Mouse (Mus musculus): Measurements from ENCODE around the gene Mctp2. TPM values are rescaled to one million over a fixed set of nuclear protein-coding genes. Genes with fewer than 3 reads are reported as not detected.

Mctp2 gene
- polyA plus RNA-seq, 1 experiment from 2014 or later = 0.76 TPM

GRCm38 (mm10) chr7:72223558-72223957, 82.8 kb downstream of the Mctp2 start:
- WGBS = 14% methylated on average over 5 of the region's 5 CpGs
- Histone ChIP-seq H3K4me2 (no peak overlapping the region), H3K9ac (replicated peaks) (no peak overlapping the region), H3K36me3 (no peaks in the 10 kb centered on the region), H3K27ac (no peak overlapping the region), H3K4me3 (replicated peaks) (no peak overlapping the region), H3K4me1 (replicated peaks) (peaks cover 19% of the 10 kb centered on the region; the same call in 1 of the 2 replicates), H3K9me3 (no peaks in the 10 kb centered on the region), H3K27me3 (peaks cover 4% of the 10 kb centered on the region; the same call in 1 of the 2 replicates)
- ATAC-seq (ENCODE audit: insufficient number of reproducible peaks, insufficient read depth, low FRiP score, low TSS enrichment, low read depth) = no peak

- Histone ChIP-seq H3K4me2 (no peak overlapping the region), H3K4me3 (replicated peaks) (no peak overlapping the region), H3K4me1 (replicated peaks) (peaks cover 26% of the 10 kb centered on the region), H3K9ac (replicated peaks) (no peak overlapping the region), H3K9me3 (no peaks in the 10 kb centered on the region), H3K36me3 (no peaks in the 10 kb centered on the region), H3K27ac (no peak overlapping the region), H3K27me3 (peaks cover 4% of the 10 kb centered on the region; the same call in 1 of the 2 replicates)
- no peak for ATAC-seq (ENCODE audit: insufficient number of reproducible peaks, insufficient read depth, low FRiP score, low TSS enrichment, low read depth)
- WGBS = 74% methylated on average over 8 of the region's 8 CpGs
Measured at GRCm38 (mm10) chr7:72222532-72222931, 83.9 kb downstream of the Mctp2 start.

GRCm38 (mm10) chr7:72218048-72218447, 88.4 kb downstream of the Mctp2 start:
- no peaks in the 10 kb centered on the region for H3K27me3 ChIP-seq
- H3K4me2 ChIP-seq = no peak overlapping the region
- H3K4me1 ChIP-seq (replicated peaks) = peaks cover 35% of the 10 kb centered on the region
- H3K4me3 ChIP-seq (replicated peaks) = no peak overlapping the region
- H3K9ac ChIP-seq (replicated peaks) = no peak overlapping the region
- no peaks in the 10 kb centered on the region for H3K36me3 ChIP-seq
- WGBS = 19% methylated on average over 7 of the region's 7 CpGs
- no peak overlapping the region for H3K27ac ChIP-seq
- ATAC-seq (ENCODE audit: insufficient number of reproducible peaks, insufficient read depth, low FRiP score, low TSS enrichment, low read depth) = no peak
- no peaks in the 10 kb centered on the region for H3K9me3 ChIP-seq

- Histone ChIP-seq H3K4me2 (no peak overlapping the region), H3K36me3 (no peaks in the 10 kb centered on the region), H3K4me1 (replicated peaks) (peaks cover 29% of the 10 kb centered on the region; the same call in 1 of the 2 replicates), H3K9me3 (no peaks in the 10 kb centered on the region), H3K9ac (replicated peaks) (no peak overlapping the region), H3K4me3 (replicated peaks) (no peak overlapping the region), H3K27me3 (no peaks in the 10 kb centered on the region), H3K27ac (no peak overlapping the region)
- 42% methylated on average over 5 of the region's 5 CpGs for WGBS
- no peak for ATAC-seq (ENCODE audit: insufficient number of reproducible peaks, insufficient read depth, low FRiP score, low TSS enrichment, low read depth)
Measured at GRCm38 (mm10) chr7:72215563-72216215, 90.7 kb downstream of the Mctp2 start.

- no peak overlapping the region for H3K27ac ChIP-seq
- no peaks in the 10 kb centered on the region for H3K9me3 ChIP-seq
- no peak overlapping the region for H3K4me2 ChIP-seq
- H3K27me3 ChIP-seq = no peaks in the 10 kb centered on the region; the same call in 1 of the 2 replicates
- 82% methylated on average over 5 of the region's 5 CpGs for WGBS
- H3K9ac ChIP-seq (replicated peaks) = no peak overlapping the region
- ATAC-seq (ENCODE audit: insufficient number of reproducible peaks, insufficient read depth, low FRiP score, low TSS enrichment, low read depth) = no peak
- peaks cover 16% of the 10 kb centered on the region for H3K4me1 ChIP-seq (replicated peaks)
- H3K4me3 ChIP-seq (replicated peaks) = no peak overlapping the region
- no peaks in the 10 kb centered on the region for H3K36me3 ChIP-seq
Measured at GRCm38 (mm10) chr7:72210201-72210600, 96.2 kb downstream of the Mctp2 start.

GRCm38 (mm10) chr7:72209296-72209695, 97.1 kb downstream of the Mctp2 start:
- H3K27ac ChIP-seq = no peak overlapping the region

GRCm38 (mm10) chr7:72206841-72207240, 99.6 kb downstream of the Mctp2 start:
- H3K9me3 ChIP-seq = no peaks in the 10 kb centered on the region
- no peak overlapping the region for H3K27ac ChIP-seq
- 6% methylated on average over 6 of the region's 6 CpGs for WGBS
- H3K4me3 ChIP-seq (replicated peaks) = no peak overlapping the region
- ATAC-seq (ENCODE audit: insufficient number of reproducible peaks, insufficient read depth, low FRiP score, low TSS enrichment, low read depth) = no peak
- H3K9ac ChIP-seq (replicated peaks) = no peak overlapping the region
- H3K4me2 ChIP-seq = peak overlapping the region; percentile 23; the same call in 1 of the 2 replicates
- H3K36me3 ChIP-seq = no peaks in the 10 kb centered on the region
- H3K27me3 ChIP-seq = no peaks in the 10 kb centered on the region; the same call in 1 of the 2 replicates
- H3K4me1 ChIP-seq (replicated peaks) = peaks cover 23% of the 10 kb centered on the region

More at GRCm38 (mm10) chr7:72209296-72209695, 97.1 kb downstream of the Mctp2 start:
- Histone ChIP-seq H3K9me3 (no peaks in the 10 kb centered on the region), H3K27me3 (no peaks in the 10 kb centered on the region; the same call in 1 of the 2 replicates), H3K4me2 (no peak overlapping the region), H3K4me1 (replicated peaks) (peaks cover 16% of the 10 kb centered on the region), H3K9ac (replicated peaks) (no peak overlapping the region), H3K4me3 (replicated peaks) (no peak overlapping the region), H3K36me3 (no peaks in the 10 kb centered on the region)
- 90% methylated on average over 5 of the region's 5 CpGs for WGBS
- ATAC-seq (ENCODE audit: insufficient number of reproducible peaks, insufficient read depth, low FRiP score, low TSS enrichment, low read depth) = no peak

GRCm38 (mm10) chr7:72195709-72196108, 110.7 kb downstream of the Mctp2 start:
- ATAC-seq (ENCODE audit: insufficient number of reproducible peaks, insufficient read depth, low FRiP score, low TSS enrichment, low read depth) = no peak
- Histone ChIP-seq H3K4me1 (replicated peaks) (no peaks in the 10 kb centered on the region; the same call in 1 of the 2 replicates), H3K4me2 (no peak overlapping the region), H3K9ac (replicated peaks) (no peak overlapping the region), H3K4me3 (replicated peaks) (no peak overlapping the region), H3K9me3 (no peaks in the 10 kb centered on the region), H3K27ac (no peak overlapping the region), H3K36me3 (no peaks in the 10 kb centered on the region), H3K27me3 (no peaks in the 10 kb centered on the region)
- WGBS = 41% methylated on average over 1 of the region's 1 CpGs

GRCm38 (mm10) chr7:72193304-72193703, 113.1 kb downstream of the Mctp2 start:
- Histone ChIP-seq H3K4me1 (replicated peaks) (no peaks in the 10 kb centered on the region; the same call in 1 of the 2 replicates), H3K4me2 (no peak overlapping the region), H3K27ac (no peak overlapping the region), H3K9ac (replicated peaks) (no peak overlapping the region), H3K36me3 (no peaks in the 10 kb centered on the region), H3K27me3 (0 out of 2 replicates have a peak, but pooled peaks cover 5% of the 10 kb centered on the region), H3K9me3 (no peaks in the 10 kb centered on the region), H3K4me3 (replicated peaks) (no peak overlapping the region)
- ATAC-seq (ENCODE audit: insufficient number of reproducible peaks, insufficient read depth, low FRiP score, low TSS enrichment, low read depth) = no peak
- 84% methylated on average over 1 of the region's 1 CpGs for WGBS

GRCm38 (mm10) chr7:72181651-72182050, 124.8 kb downstream of the Mctp2 start:
- Histone ChIP-seq H3K36me3 (no peaks in the 10 kb centered on the region), H3K4me3 (replicated peaks) (no peak overlapping the region), H3K4me1 (replicated peaks) (no peaks in the 10 kb centered on the region), H3K27ac (no peak overlapping the region), H3K9me3 (no peaks in the 10 kb centered on the region), H3K27me3 (no peaks in the 10 kb centered on the region), H3K4me2 (no peak overlapping the region), H3K9ac (replicated peaks) (no peak overlapping the region)
- WGBS = 82% methylated on average over 5 of the region's 5 CpGs
- no peak for ATAC-seq (ENCODE audit: insufficient number of reproducible peaks, insufficient read depth, low FRiP score, low TSS enrichment, low read depth)

GRCm38 (mm10) chr7:72169320-72169719, 137.1 kb downstream of the Mctp2 start:
- H3K4me3 ChIP-seq (replicated peaks) = no peak overlapping the region
- H3K27ac ChIP-seq = no peak overlapping the region
- no peaks in the 10 kb centered on the region for H3K9me3 ChIP-seq
- H3K4me2 ChIP-seq = no peak overlapping the region
- H3K27me3 ChIP-seq = no peaks in the 10 kb centered on the region
- H3K9ac ChIP-seq (replicated peaks) = no peak overlapping the region
- H3K4me1 ChIP-seq (replicated peaks) = no peaks in the 10 kb centered on the region
- no peaks in the 10 kb centered on the region for H3K36me3 ChIP-seq
- ATAC-seq (ENCODE audit: insufficient number of reproducible peaks, insufficient read depth, low FRiP score, low TSS enrichment, low read depth) = no peak
- WGBS = 67% methylated on average over 2 of the region's 2 CpGs

All from limb, embryonic 12.5 days (tissue).